Mouse (Mus musculus) G1E-ER4 (cell line): ENCODE measurements around the gene Top2a. TPM values are rescaled to one million over a fixed set of nuclear protein-coding genes. Genes with fewer than 3 reads are reported as not detected.

Experiments used
- GATA1 ChIP-seq: IDR thresholded peaks from one replicate; pipeline ENCODE4 v1.8.0; 2012; ENCODE audit warnings: low read length, inconsistent platforms
- polyA plus RNA-seq: library from polyadenylated mRNA; stranded (reverse); fragments of >175 nt; gene quantifications from 2 replicates; pipeline ENCODE4 v1.2.3, GENCODE M21; 2012

Gene Top2a
- polyA plus RNA-seq, 1 experiment, result 15.1 TPM

DNA sequence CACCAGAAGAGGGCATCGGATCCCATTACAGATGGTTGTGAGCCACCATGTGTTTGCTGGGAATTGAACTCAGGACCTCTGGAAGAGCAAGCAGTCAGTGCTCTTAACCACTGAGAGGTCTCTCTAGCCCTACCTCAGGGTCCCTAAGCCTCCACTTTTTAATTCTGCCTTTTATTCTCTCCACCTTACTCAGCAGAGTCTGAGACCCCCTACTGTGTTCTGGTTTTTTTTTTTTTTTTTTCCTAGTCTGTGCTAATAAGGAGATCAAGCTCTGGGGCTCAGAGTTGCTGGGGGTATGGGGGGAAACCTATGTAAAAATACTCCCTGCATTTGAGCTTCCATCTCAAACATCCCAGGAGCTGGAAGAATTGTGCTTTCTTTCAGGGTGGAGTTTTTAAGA, 71.9 kb downstream of the Top2a start:
- TF ChIP-seq GATA1, result no peak

- TF ChIP-seq GATA1, result no peak
These were observed 72.7 kb downstream of the Top2a start for GRCm38 (mm10) chr11:98951026-98951906.

GRCm38 (mm10) chr11:98950484-98950883, 73.5 kb downstream of the Top2a start:
- no peak for TF ChIP-seq GATA1

DNA sequence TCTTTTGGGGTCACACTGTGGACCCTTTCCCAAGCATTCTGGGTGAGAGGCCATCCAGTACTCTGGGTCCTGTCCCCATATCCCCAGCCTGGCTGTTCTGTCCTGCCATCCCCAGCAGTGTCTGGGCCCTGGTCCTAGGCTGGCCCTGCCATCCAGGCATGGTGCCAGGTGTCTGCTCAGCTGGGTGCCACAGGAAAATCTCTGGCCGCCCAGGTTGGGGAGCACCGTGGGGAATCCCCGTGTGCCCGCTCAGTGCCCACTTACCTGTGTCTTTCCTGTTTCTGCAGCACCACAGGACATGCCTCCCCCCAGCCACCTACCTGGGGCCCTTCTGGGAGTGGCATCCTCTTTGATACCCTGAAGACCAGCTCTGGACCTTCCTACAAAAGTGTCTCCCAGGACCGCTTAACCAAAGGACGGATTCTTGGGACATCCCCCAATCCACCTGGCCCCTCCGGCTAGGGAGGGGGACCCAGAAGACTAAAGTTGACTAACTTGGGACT, 74.0 kb downstream of the Top2a start:
- no peak for TF ChIP-seq GATA1

- TF ChIP-seq GATA1, result no peak
These were observed 74.6 kb downstream of the Top2a start for GRCm38 (mm10) chr11:98949242-98949957.

DNA sequence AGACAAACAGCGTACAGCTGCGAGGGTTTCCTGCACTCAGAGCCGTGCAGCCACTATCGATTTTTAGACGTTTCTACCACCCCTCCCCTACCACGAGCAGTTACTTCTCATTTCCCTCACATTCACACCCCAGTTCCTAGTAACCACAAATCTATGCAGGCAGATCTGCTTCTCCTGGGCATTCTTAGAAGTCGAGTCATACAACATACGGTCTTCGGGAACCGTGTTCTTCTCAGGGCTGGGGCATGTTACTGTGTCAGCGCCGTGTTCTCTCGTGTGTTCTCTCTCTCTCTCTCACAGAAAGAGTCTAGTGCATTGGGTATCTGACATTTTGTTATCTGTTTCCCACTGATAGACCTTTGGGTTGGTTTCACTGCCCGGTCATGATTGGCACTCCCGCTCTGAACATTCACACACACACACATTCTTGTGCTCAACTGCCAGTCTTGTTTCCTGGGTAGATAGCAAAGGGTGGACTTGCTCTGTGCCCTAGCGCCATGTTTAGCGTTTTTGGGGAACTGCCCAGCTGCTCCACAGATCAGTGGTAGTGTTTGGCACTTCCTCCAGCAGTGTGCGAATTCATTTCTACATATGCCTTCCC, 75.9 kb downstream of the Top2a start:
- peak; percentile 16 for TF ChIP-seq GATA1

GRCm38 (mm10) chr11:98945605-98945977, 78.4 kb downstream of the Top2a start:
- TF ChIP-seq GATA1, result no peak

- TF ChIP-seq GATA1, result no peak
These were observed 78.9 kb downstream of the Top2a start for GRCm38 (mm10) chr11:98944897-98945604.

- TF ChIP-seq GATA1, result no peak
These were observed 80.1 kb downstream of the Top2a start for GRCm38 (mm10) chr11:98943741-98944461.

Other genes with a start within 250 kb of the Top2a start
- gene Nr1d1, start 248.9 kb downstream of the Top2a start, polyA plus RNA-seq, result 3.1 and 3.5 TPM in 2 replicates
- gene Msl1, start 228.7 kb downstream of the Top2a start, polyA plus RNA-seq, result 42.1 and 53.0 TPM in 2 replicates
- gene Casc3, start 219.3 kb downstream of the Top2a start, polyA plus RNA-seq, result 42.8 and 43.0 TPM in 2 replicates
- gene Rapgefl1, start 187.4 kb downstream of the Top2a start, polyA plus RNA-seq, result 0.12 and 0.19 TPM in 2 replicates
- gene Wipf2, start 160.6 kb downstream of the Top2a start, polyA plus RNA-seq, result 13.8 and 16.1 TPM in 2 replicates
- 1.9 and 2.4 TPM in 2 replicates for gene Cdc6, start 116.4 kb downstream of the Top2a start, polyA plus RNA-seq
- gene Rara, start 96.4 kb downstream of the Top2a start, polyA plus RNA-seq, result 24.9 and 26.9 TPM in 2 replicates
- gene Gjd3, start 41.2 kb downstream of the Top2a start, polyA plus RNA-seq, result not detected in 2 replicates
- gene Igfbp4, start 17.1 kb upstream of the Top2a start, polyA plus RNA-seq, result not detected in 2 replicates
- not detected in 2 replicates for gene Tns4, start 65.1 kb upstream of the Top2a start, polyA plus RNA-seq
- not detected in 2 replicates for gene Ccr7, start 130.9 kb upstream of the Top2a start, polyA plus RNA-seq
- gene Smarce1, start 206.8 kb upstream of the Top2a start, polyA plus RNA-seq, result 478 and 523 TPM in 2 replicates
- gene Krt222, start 219.9 kb upstream of the Top2a start, polyA plus RNA-seq, result not detected in 2 replicates